Mouse (Mus musculus) MEL (cell line): ENCODE data around the gene Cox6a1. TPM values are rescaled to one million over a fixed set of nuclear protein-coding genes. Genes with fewer than 3 reads are reported as not detected.

Experiments
- DNase-seq: peaks from one replicate; pipeline ENCODE4 v3.0.0; 2011; ENCODE audit warnings: low read depth, low spot score
- H3K27ac ChIP-seq: 2 replicates; pipeline ENCODE4 v1.5.1; 2012; ENCODE audit warnings: low read depth, mild to moderate bottlenecking, control low read depth, low read length, moderate library complexity; ENCODE audit not compliant: control insufficient read depth
- H3K27me3 ChIP-seq, 2 experiments: fragments of 150-350 bp in 1 of 2; sonication (generic) in 1 of 2; 2 replicates each; pipeline ENCODE4 v1.6.1; 2012; ENCODE audit warnings: low read length in 2 of 2, mild to moderate bottlenecking in 2 of 2, improper control_type of control experiment in 1 of 2, moderate library complexity in 1 of 2; ENCODE audit not compliant: insufficient read depth in 2 of 2, control insufficient read depth in 1 of 2
- H3K36me3 ChIP-seq, 2 experiments: 2 replicates each; pipeline ENCODE4 v1.6.1; 2012 to 2014; ENCODE audit warnings: low read length in 2 of 2, improper control_type of control experiment in 1 of 2, inconsistent platforms in 1 of 2, mild to moderate bottlenecking in 1 of 2; ENCODE audit not compliant: insufficient read depth in 2 of 2, control insufficient read depth in 1 of 2
- H3K4me1 ChIP-seq, 2 experiments: fragments of 150-350 bp in 1 of 2; sonication (generic) in 1 of 2; 2 replicates each; pipeline ENCODE4 v1.6.1; 2012; ENCODE audit warnings: low read length in 2 of 2, improper control_type of control experiment in 1 of 2, mild to moderate bottlenecking in 1 of 2; ENCODE audit not compliant: insufficient read depth in 2 of 2, control insufficient read depth in 1 of 2
- H3K4me3 ChIP-seq, 2 experiments: fragments of 150-350 bp in 1 of 2; sonication (generic) in 1 of 2; 2 replicates each; pipeline ENCODE4 v1.5.1; 2012; ENCODE audit warnings: low read depth in 2 of 2, low read length in 2 of 2, mild to moderate bottlenecking in 2 of 2, moderate library complexity in 2 of 2, control low read depth in 1 of 2, improper control_type of control experiment in 1 of 2; ENCODE audit not compliant: control insufficient read depth in 1 of 2, insufficient read depth in 1 of 2
- H3K79me2 ChIP-seq: 2 replicates; pipeline ENCODE4 v1.6.1; 2012; ENCODE audit warnings: mild to moderate bottlenecking, low read length, moderate library complexity; ENCODE audit not compliant: control insufficient read depth, poor library complexity, insufficient read depth
- H3K9ac ChIP-seq: 2 replicates; pipeline ENCODE4 v1.6.1; 2012; ENCODE audit warnings: low read depth, mild to moderate bottlenecking, control low read depth, low read length, moderate library complexity; ENCODE audit not compliant: control insufficient read depth, poor library complexity, severe bottlenecking
- H3K9me3 ChIP-seq: fragments of 150-350 bp; sonication (generic); replicated peaks from 2 replicates; pipeline ENCODE4 v1.6.1; 2012; ENCODE audit warnings: mild to moderate bottlenecking, low read length, improper control_type of control experiment, moderate library complexity; ENCODE audit not compliant: insufficient read depth
- BHLHE40 ChIP-seq: IDR thresholded peaks from 2 replicates; pipeline ENCODE4 v1.6.1; 2012; ENCODE audit warnings: low read depth, mild to moderate bottlenecking, inconsistent platforms, low read length, improper control_type of control experiment, borderline replicate concordance
- CHD1 ChIP-seq: IDR thresholded peaks from 2 replicates; pipeline ENCODE4 v1.6.1; 2012; ENCODE audit warnings: low read depth, mild to moderate bottlenecking, inconsistent platforms, low read length, improper control_type of control experiment
- CTCF ChIP-seq, 3 experiments: IDR thresholded peaks in 2 of 3; conservative IDR thresholded peaks in 1 of 3; 2 replicates each; pipeline ENCODE4 v1.5.1; 2011 to 2012; ENCODE audit warnings: low read length in 3 of 3, low read depth in 2 of 3, mild to moderate bottlenecking in 2 of 3, improper control_type of control experiment in 1 of 3, inconsistent platforms in 1 of 3, mixed read lengths in 1 of 3, moderate library complexity in 1 of 3; ENCODE audit not compliant: control insufficient read depth in 1 of 3, insufficient read depth in 1 of 3, poor library complexity in 1 of 3, severe bottlenecking in 1 of 3
- E2F4 ChIP-seq: IDR thresholded peaks from 2 replicates; pipeline ENCODE4 v1.6.1; 2011; ENCODE audit warnings: low read depth, low read length, improper control_type of control experiment, borderline replicate concordance
- ELF1 ChIP-seq: IDR thresholded peaks from 2 replicates; pipeline ENCODE4 v1.6.1; 2014; ENCODE audit warnings: low read depth, mild to moderate bottlenecking, inconsistent platforms, low read length, improper control_type of control experiment, moderate library complexity
- EP300 ChIP-seq, 2 experiments: IDR thresholded peaks; 2 replicates each; pipeline ENCODE4 v1.6.1; 2011; ENCODE audit warnings: improper control_type of control experiment in 2 of 2, low read length in 2 of 2, low read depth in 1 of 2, mild to moderate bottlenecking in 1 of 2
- GABPA ChIP-seq: IDR thresholded peaks from 2 replicates; pipeline ENCODE4 v1.6.1; 2012; ENCODE audit warnings: low read depth, mild to moderate bottlenecking, inconsistent platforms, low read length, improper control_type of control experiment, moderate library complexity
- HCFC1 ChIP-seq: IDR thresholded peaks from 2 replicates; pipeline ENCODE4 v1.6.1; 2012; ENCODE audit warnings: low read depth, mild to moderate bottlenecking, inconsistent platforms, low read length, improper control_type of control experiment, moderate library complexity
- KAT2A ChIP-seq: conservative IDR thresholded peaks from 2 replicates; pipeline ENCODE4 v1.6.1; 2012; ENCODE audit warnings: low read depth, low read length, improper control_type of control experiment, inconsistent platforms
- MAFK ChIP-seq: IDR thresholded peaks from 2 replicates; pipeline ENCODE4 v1.6.1; 2011; ENCODE audit warnings: low read depth, mild to moderate bottlenecking, low read length, improper control_type of control experiment, borderline replicate concordance
- MAX ChIP-seq: IDR thresholded peaks from 2 replicates; pipeline ENCODE4 v1.6.1; 2011; ENCODE audit warnings: low read length, improper control_type of control experiment
- MAZ ChIP-seq: IDR thresholded peaks from 2 replicates; pipeline ENCODE4 v1.6.1; 2012; ENCODE audit warnings: low read depth, mild to moderate bottlenecking, inconsistent platforms, low read length, improper control_type of control experiment
- MEF2A ChIP-seq: IDR thresholded peaks from 2 replicates; pipeline ENCODE4 v1.6.1; 2014; ENCODE audit warnings: low read depth, mild to moderate bottlenecking, inconsistent platforms, low read length, improper control_type of control experiment; ENCODE audit not compliant: poor library complexity, insufficient replicate concordance, severe bottlenecking; ENCODE audit errors: extremely low read depth
- MXI1 ChIP-seq: IDR thresholded peaks from 2 replicates; pipeline ENCODE4 v1.6.1; 2011; ENCODE audit warnings: mild to moderate bottlenecking, low read depth, low read length, improper control_type of control experiment
- MYB ChIP-seq: IDR thresholded peaks from 2 replicates; pipeline ENCODE4 v1.6.1; 2011; ENCODE audit warnings: mild to moderate bottlenecking, low read depth, low read length, improper control_type of control experiment
- MYC ChIP-seq: IDR thresholded peaks from 2 replicates; pipeline ENCODE4 v1.6.1; 2011; ENCODE audit warnings: low read depth, mild to moderate bottlenecking, low read length, improper control_type of control experiment, moderate library complexity
- NELFE ChIP-seq: IDR thresholded peaks from 2 replicates; pipeline ENCODE4 v1.6.1; 2011; ENCODE audit warnings: low read depth, low read length, improper control_type of control experiment
- POLR2A ChIP-seq, 2 experiments: IDR thresholded peaks; 2 replicates each; pipeline ENCODE4 v1.6.1; 2011 to 2012; ENCODE audit warnings: low read length in 2 of 2, mild to moderate bottlenecking in 2 of 2, control low read depth in 1 of 2, improper control_type of control experiment in 1 of 2, low read depth in 1 of 2, moderate library complexity in 1 of 2; ENCODE audit not compliant: control insufficient read depth in 1 of 2, insufficient read depth in 1 of 2, poor library complexity in 1 of 2
- POLR2AphosphoS2 ChIP-seq: IDR thresholded peaks from 2 replicates; pipeline ENCODE4 v1.6.1; 2011; ENCODE audit warnings: low read length, improper control_type of control experiment
- POLR2AphosphoS5 ChIP-seq: IDR thresholded peaks from 2 replicates; pipeline ENCODE4 v1.6.1; 2012; ENCODE audit warnings: low read depth, borderline replicate concordance, mild to moderate bottlenecking, inconsistent platforms, low read length, moderate library complexity, mixed read lengths
- SIN3A ChIP-seq: IDR thresholded peaks from 2 replicates; pipeline ENCODE4 v1.6.1; 2012; ENCODE audit warnings: low read length, improper control_type of control experiment, inconsistent platforms
- TAL1 ChIP-seq: IDR thresholded peaks from 2 replicates; pipeline ENCODE4 v1.6.1; 2012; ENCODE audit warnings: mild to moderate bottlenecking, inconsistent platforms, low read length, moderate library complexity, mixed read lengths
- TBP ChIP-seq: IDR thresholded peaks from 2 replicates; pipeline ENCODE4 v1.8.0; 2011; ENCODE audit warnings: low read depth, low read length, improper control_type of control experiment
- UBTF ChIP-seq: IDR thresholded peaks from 2 replicates; pipeline ENCODE4 v1.6.1; 2012; ENCODE audit warnings: low read depth, mild to moderate bottlenecking, inconsistent platforms, low read length, improper control_type of control experiment, moderate library complexity, borderline replicate concordance; ENCODE audit not compliant: insufficient read depth
- USF1 ChIP-seq: IDR thresholded peaks from 2 replicates; pipeline ENCODE4 v1.6.1; 2014; ENCODE audit warnings: low read depth, mild to moderate bottlenecking, inconsistent platforms, low read length, improper control_type of control experiment, moderate library complexity
- USF2 ChIP-seq, 2 experiments: IDR thresholded peaks; 2 replicates each; pipeline ENCODE4 v1.6.1; 2011 to 2012; ENCODE audit warnings: improper control_type of control experiment in 2 of 2, low read length in 2 of 2, borderline replicate concordance in 1 of 2, inconsistent platforms in 1 of 2, low read depth in 1 of 2, mild to moderate bottlenecking in 1 of 2; ENCODE audit not compliant: insufficient read depth in 1 of 2
- ZC3H11A ChIP-seq: IDR thresholded peaks from 2 replicates; pipeline ENCODE4 v1.6.1; 2012; ENCODE audit warnings: low read depth, mild to moderate bottlenecking, inconsistent platforms, low read length, improper control_type of control experiment
- ZKSCAN1 ChIP-seq: IDR thresholded peaks from 2 replicates; pipeline ENCODE4 v1.6.1; 2012; ENCODE audit warnings: low read depth, mild to moderate bottlenecking, inconsistent platforms, low read length, improper control_type of control experiment, moderate library complexity
- ZMIZ1 ChIP-seq: IDR thresholded peaks from 2 replicates; pipeline ENCODE4 v1.6.1; 2012; ENCODE audit warnings: low read depth, mild to moderate bottlenecking, inconsistent platforms, low read length, improper control_type of control experiment, moderate library complexity
- polyA plus RNA-seq, 2 experiments: library from polyadenylated mRNA; stranded (reverse) in 1 of 2; unstranded in 1 of 2; fragments of >175 nt in 1 of 2; fragments of >200 nt in 1 of 2; gene quantifications; 2 replicates each; pipeline versions ENCODE4 v1.2.1 to v1.2.4; 2012; ENCODE audit warnings: low replicate concordance in 2 of 2, low read depth in 1 of 2; ENCODE audit not compliant: insufficient read length in 2 of 2, insufficient read depth in 1 of 2, missing spikeins in 1 of 2
- total RNA-seq: library from RNA; depleted of rRNA; stranded (reverse); fragments of 300-350 nt; gene quantifications from 2 replicates; pipeline ENCODE4 v1.2.3, GENCODE M21; 2012

Cox6a1 gene
- total and polyA plus RNA-seq, 3 experiments: 328 to 1,215 (median 749) TPM

DNA sequence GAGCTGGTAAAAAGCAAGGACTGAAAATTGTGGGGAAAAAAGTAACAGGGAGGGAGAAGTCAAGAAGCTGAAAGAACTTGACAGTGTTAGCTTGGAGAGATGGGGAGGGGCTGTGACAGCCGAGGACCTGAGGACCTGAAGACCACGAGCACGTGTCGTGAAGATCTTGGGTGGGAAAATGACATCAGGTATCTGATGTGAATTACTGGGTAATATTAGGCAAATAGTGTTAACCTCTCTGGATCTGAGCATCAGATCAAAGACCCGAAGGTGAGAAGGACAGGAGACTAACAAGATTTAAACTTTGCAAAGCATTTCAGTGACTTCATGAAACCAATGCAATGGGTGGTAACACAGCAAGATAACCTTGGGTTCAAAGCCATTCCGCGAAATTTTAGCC, 8.8 kb downstream of the Cox6a1 start:
- Histone ChIP-seq H3K36me3 (peaks cover 9% of the 10 kb centered on the region in 2 experiments), H3K9ac (peak overlapping the region; percentile 98), H3K4me3 (peak overlapping the region; percentile 76 to 95), H3K27ac (0 out of 2 replicates have a peak overlapping the region, but pooled peaks have one; percentile 20), H3K4me1 (peaks cover 2 to 9% of the 10 kb centered on the region in 2 experiments), H3K27me3 (no peaks in the 10 kb centered on the region), H3K79me2 (peaks cover 45% of the 10 kb centered on the region), H3K9me3 (no peaks in the 10 kb centered on the region)
- DNase-seq: peak; percentile 37
- no peak for TF ChIP-seq ZKSCAN1
- TF ChIP-seq MAX: peak; percentile 74
- no peak for TF ChIP-seq MAFK
- TF ChIP-seq UBTF: 0 out of 2 replicates have a peak, but pooled peaks have one; percentile 10
- peak; percentile 60; the same call in 1 of the 2 replicates for TF ChIP-seq MYC
- no peak for TF ChIP-seq ZC3H11A
- peak; percentile 72 for TF ChIP-seq MXI1
- 0 out of 2 replicates have a peak, but pooled peaks have one; percentile 19 for TF ChIP-seq HCFC1
- peak; percentile 54 for TF ChIP-seq SIN3A

DNA sequence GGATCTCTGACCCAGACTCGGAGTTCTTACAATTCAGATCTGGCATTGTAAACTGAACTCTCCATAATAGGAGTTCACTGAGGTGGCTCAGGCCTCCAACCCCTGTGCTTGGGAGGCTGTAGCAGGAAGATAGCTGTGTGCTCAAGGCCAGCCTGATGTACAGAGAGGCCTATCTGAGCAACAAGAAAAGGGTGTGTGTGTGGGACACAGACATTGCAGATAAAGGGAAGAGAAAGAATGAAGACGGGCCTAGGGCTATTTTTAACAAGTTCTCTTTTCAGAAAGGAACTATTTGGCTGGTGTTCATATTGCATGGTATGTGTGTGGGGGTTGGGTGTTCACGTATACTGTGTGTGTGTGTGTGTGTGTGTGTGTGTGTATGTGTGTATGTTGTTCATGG, 15.2 kb downstream of the Cox6a1 start:
- peaks cover 11 to 27% of the 10 kb centered on the region in 2 experiments for H3K4me1 ChIP-seq
- no peak overlapping the region for H3K9ac ChIP-seq
- H3K4me3 ChIP-seq: no peak overlapping the region
- H3K79me2 ChIP-seq: peaks cover 37% of the 10 kb centered on the region
- H3K9me3 ChIP-seq: no peaks in the 10 kb centered on the region
- peak; percentile 92 for DNase-seq
- H3K36me3 ChIP-seq: peaks cover 16 to 45% of the 10 kb centered on the region in 2 experiments
- peak overlapping the region; percentile 76 for H3K27ac ChIP-seq
- no peaks in the 10 kb centered on the region for H3K27me3 ChIP-seq
- TF ChIP-seq UBTF: no peak
- no peak for TF ChIP-seq CHD1
- TF ChIP-seq MAFK: no peak
- TF ChIP-seq EP300 (IDR thresholded peaks at IDR 0.05; ENCODE audit: low read depth in 1 of 2, low read length in 2 of 2): peak; percentile 81 to 88
- no peak for TF ChIP-seq GABPA
- no peak for TF ChIP-seq MYB
- no peak for TF ChIP-seq HCFC1
- no peak for TF ChIP-seq E2F4
- TF ChIP-seq CTCF (IDR thresholded peaks at IDR 0.05 in 2 of 3, conservative IDR thresholded peaks at IDR 0.05 in 1 of 3; ENCODE audit: control insufficient read depth in 1 of 3, insufficient read depth in 1 of 3, low read depth in 2 of 3, low read length in 3 of 3, poor library complexity in 1 of 3, severe bottlenecking in 1 of 3): no peak
- peak; percentile 68; the same call in 1 of the 2 replicates for TF ChIP-seq MAZ
- TF ChIP-seq ZMIZ1: peak; percentile 61; the same call in 1 of the 2 replicates
- no peak for TF ChIP-seq NELFE
- no peak for TF ChIP-seq POLR2A (IDR thresholded peaks at IDR 0.05; ENCODE audit: control insufficient read depth in 1 of 2, insufficient read depth in 1 of 2, low read depth in 1 of 2, low read length in 2 of 2, poor library complexity in 1 of 2)
- peak; percentile 69; the same call in 1 of the 2 replicates for TF ChIP-seq BHLHE40
- TF ChIP-seq MAX: no peak
- TF ChIP-seq MXI1: peak; percentile 70
- TF ChIP-seq USF1: no peak
- TF ChIP-seq ELF1: 0 out of 2 replicates have a peak, but pooled peaks have one; percentile 36
- no peak for TF ChIP-seq POLR2AphosphoS5
- TF ChIP-seq MEF2A: peak; percentile 96
- no peak for TF ChIP-seq USF2 (IDR thresholded peaks at IDR 0.05; ENCODE audit: borderline replicate concordance in 1 of 2, insufficient read depth in 1 of 2, low read depth in 1 of 2, low read length in 2 of 2)
- TF ChIP-seq POLR2AphosphoS2: peak; percentile 67; the same call in 1 of the 2 replicates
- TF ChIP-seq TAL1: peak; percentile 90
- TF ChIP-seq KAT2A: no peak; the same call in 1 of the 2 replicates
- TF ChIP-seq TBP: peak; percentile 71; the same call in 1 of the 2 replicates
- TF ChIP-seq MYC: peak; percentile 74
